Mouse (Mus musculus) lung, embryonic 15.5 days (tissue): ENCODE data around the gene Ppt1. TPM values are rescaled to one million over a fixed set of nuclear protein-coding genes. Genes with fewer than 3 reads are reported as not detected.
A peak's percentile ranks its signal among the peaks of the same experiment; 100 is the strongest.

Source experiments
- ATAC-seq: fragments of 200-750 bp; cut with Nextera tagmentation; 2 replicates; pipeline ENCODE4 v1.8.0; 2017; ENCODE audit warnings: moderate number of reproducible peaks, borderline replicate concordance; ENCODE audit not compliant: low FRiP score, low TSS enrichment; ENCODE audit errors: extremely low read depth
- H3K27ac ChIP-seq: fragments of 300-500 bp; sonication (generic); 2 replicates; pipeline ENCODE4 v1.5.1; 2015; ENCODE audit warnings: moderate library complexity, mild to moderate bottlenecking, inconsistent platforms
- H3K27me3 ChIP-seq: fragments of 300-500 bp; sonication (generic); 2 replicates; pipeline ENCODE4 v1.6.1; 2015; ENCODE audit warnings: inconsistent platforms
- H3K36me3 ChIP-seq: fragments of 300-500 bp; sonication (generic); 2 replicates; pipeline ENCODE4 v1.6.1; 2015; ENCODE audit warnings: inconsistent platforms
- H3K4me1 ChIP-seq: fragments of 300-500 bp; sonication (generic); 2 replicates; pipeline ENCODE4 v1.6.1; 2015; ENCODE audit warnings: inconsistent platforms
- H3K4me2 ChIP-seq: fragments of 300-500 bp; sonication (generic); 2 replicates; pipeline ENCODE4 v1.6.1; 2015; ENCODE audit warnings: inconsistent platforms, mild to moderate bottlenecking, moderate library complexity
- H3K4me3 ChIP-seq: fragments of 300-500 bp; sonication (generic); 2 replicates; pipeline ENCODE4 v1.5.1; 2015; ENCODE audit warnings: mild to moderate bottlenecking, inconsistent platforms
- H3K9ac ChIP-seq: fragments of 300-500 bp; sonication (generic); 2 replicates; pipeline ENCODE4 v1.6.1; 2015; ENCODE audit warnings: inconsistent platforms
- H3K9me3 ChIP-seq: fragments of 300-500 bp; sonication (generic); 2 replicates; pipeline ENCODE4 v1.6.1; 2016; ENCODE audit warnings: inconsistent platforms
- WGBS: fragments of 180-500 bp; shearing (Covaris S2); methylation state at CpG from one replicate; pipeline ENCODE4 v1.1.7; 2015; 5-methylcytosine and 5-hydroxymethylcytosine counted together
- polyA plus RNA-seq: library from polyadenylated mRNA; unstranded; fragments of >200 nt; fragmentation: Nextera tagmentation; extraction: Ambion mirVana; gene quantifications from 2 replicates; pipeline ENCODE4 v1.2.1, GENCODE M21; 2015

The Ppt1 gene
- polyA plus RNA-seq, 1 experiment from 2014 or later, result 73.1 TPM

GRCm38 (mm10) chr4:122890881-122891481 is 54.9 kb downstream of the Ppt1 start:
- Histone ChIP-seq H3K9ac (no peak overlapping the region), H3K36me3 (no peaks in the 10 kb centered on the region), H3K4me2 (no peak overlapping the region), H3K27ac (peak overlapping the region; percentile 71), H3K4me1 (peaks cover 17% of the 10 kb centered on the region), H3K4me3 (no peak overlapping the region), H3K9me3 (no peaks in the 10 kb centered on the region), H3K27me3 (no peaks in the 10 kb centered on the region)
- ATAC-seq, result peak; percentile 81
- WGBS, result 14% methylated on average over 3 of the region's 3 CpGs

- Histone ChIP-seq H3K9ac (no peak overlapping the region), H3K27me3 (no peaks in the 10 kb centered on the region), H3K4me1 (peaks cover 17% of the 10 kb centered on the region), H3K4me3 (no peak overlapping the region), H3K9me3 (no peaks in the 10 kb centered on the region), H3K36me3 (no peaks in the 10 kb centered on the region), H3K27ac (peak overlapping the region; percentile 71), H3K4me2 (no peak overlapping the region)
- WGBS, result 24% methylated on average over 1 of the region's 1 CpGs
- no peak for ATAC-seq
Observed at GRCm38 (mm10) chr4:122891597-122891996, 55.6 kb downstream of the Ppt1 start.

- ATAC-seq, result no peak
- H3K4me2 ChIP-seq, result no peak overlapping the region
- no peaks in the 10 kb centered on the region for H3K27me3 ChIP-seq
- no peaks in the 10 kb centered on the region for H3K9me3 ChIP-seq
- H3K36me3 ChIP-seq, result no peaks in the 10 kb centered on the region
- no peak overlapping the region for H3K9ac ChIP-seq
- no peak overlapping the region for H3K4me3 ChIP-seq
- peaks cover 17% of the 10 kb centered on the region for H3K4me1 ChIP-seq
- WGBS, result 53% methylated on average over 5 of the region's 5 CpGs
- H3K27ac ChIP-seq, result peak overlapping the region; percentile 71
Observed at GRCm38 (mm10) chr4:122892157-122892556, 56.1 kb downstream of the Ppt1 start.

GRCm38 (mm10) chr4:122897750-122898149 is 61.7 kb downstream of the Ppt1 start:
- Histone ChIP-seq H3K4me1 (no peaks in the 10 kb centered on the region), H3K4me2 (no peak overlapping the region), H3K9ac (no peak overlapping the region), H3K4me3 (no peak overlapping the region), H3K9me3 (no peaks in the 10 kb centered on the region), H3K27ac (no peak overlapping the region), H3K27me3 (0 out of 2 replicates have a peak, but pooled peaks cover 5% of the 10 kb centered on the region), H3K36me3 (no peaks in the 10 kb centered on the region)
- ATAC-seq, result no peak
- 74% methylated on average over 4 of the region's 4 CpGs for WGBS

GRCm38 (mm10) chr4:122898313-122898712 is 62.3 kb downstream of the Ppt1 start:
- Histone ChIP-seq H3K9me3 (no peaks in the 10 kb centered on the region), H3K36me3 (no peaks in the 10 kb centered on the region), H3K4me3 (no peak overlapping the region), H3K4me1 (no peaks in the 10 kb centered on the region), H3K4me2 (no peak overlapping the region), H3K27ac (no peak overlapping the region), H3K27me3 (0 out of 2 replicates have a peak, but pooled peaks cover 5% of the 10 kb centered on the region), H3K9ac (no peak overlapping the region)
- WGBS, result 13% methylated on average over 5 of the region's 5 CpGs
- no peak for ATAC-seq

GRCm38 (mm10) chr4:122902156-122902555 is 66.1 kb downstream of the Ppt1 start:
- Histone ChIP-seq H3K4me1 (no peaks in the 10 kb centered on the region), H3K4me2 (no peak overlapping the region), H3K9me3 (no peaks in the 10 kb centered on the region), H3K4me3 (no peak overlapping the region), H3K9ac (no peak overlapping the region), H3K27ac (no peak overlapping the region), H3K36me3 (no peaks in the 10 kb centered on the region), H3K27me3 (0 out of 2 replicates have a peak, but pooled peaks cover 5% of the 10 kb centered on the region)
- WGBS, result 17% methylated on average over 6 of the region's 6 CpGs
- no peak for ATAC-seq

- Histone ChIP-seq H3K9ac (no peak overlapping the region), H3K27ac (no peak overlapping the region), H3K27me3 (no peaks in the 10 kb centered on the region), H3K4me2 (no peak overlapping the region), H3K9me3 (no peaks in the 10 kb centered on the region), H3K36me3 (no peaks in the 10 kb centered on the region), H3K4me1 (no peaks in the 10 kb centered on the region), H3K4me3 (no peak overlapping the region)
- WGBS, result 92% methylated on average over 3 of the region's 3 CpGs
- no peak for ATAC-seq
Observed at GRCm38 (mm10) chr4:122903709-122904108, 67.7 kb downstream of the Ppt1 start.

- Histone ChIP-seq H3K36me3 (no peaks in the 10 kb centered on the region), H3K4me2 (no peak overlapping the region), H3K9ac (no peak overlapping the region), H3K4me3 (no peak overlapping the region), H3K27me3 (no peaks in the 10 kb centered on the region), H3K9me3 (no peaks in the 10 kb centered on the region), H3K27ac (no peak overlapping the region), H3K4me1 (no peaks in the 10 kb centered on the region)
- ATAC-seq, result no peak
- 68% methylated on average over 10 of the region's 10 CpGs for WGBS
Observed at GRCm38 (mm10) chr4:122905359-122905758, 69.3 kb downstream of the Ppt1 start.

Other genes with a start within 250 kb of the Ppt1 start
- not detected in 2 replicates for gene 9530002B09Rik, start 147.0 kb upstream of the Ppt1 start, polyA plus RNA-seq
- 61.7 and 70.2 TPM in 2 replicates for gene Cap1, start 49.8 kb downstream of the Ppt1 start, polyA plus RNA-seq
- 0.82 and 0.83 TPM in 2 replicates for gene Mfsd2a, start 124.9 kb downstream of the Ppt1 start, polyA plus RNA-seq
- 18.5 and 20.8 TPM in 2 replicates for gene Mycl, start 159.4 kb downstream of the Ppt1 start, polyA plus RNA-seq
- gene Trit1, start 180.4 kb downstream of the Ppt1 start, polyA plus RNA-seq, result 15.9 and 19.2 TPM in 2 replicates